Mouse (Mus musculus) heart, adult 18-20 months (tissue): ENCODE measurements at regions not wholly inside any gene's neighbourhood (a gene's known extent, or its start where the extent isn't known, plus 50 kb on each side); places are given as distances from the start of the nearest gene placed in this dataset.
"Not testable (repeated sequence)": the region's sequence is repeated elsewhere in the genome, so short reads cannot be mapped to it uniquely, and the experiment has no call there.

Source experiments
- DNase-seq, 2 experiments: peaks; one replicate each; pipeline ENCODE4 v3.0.0; 2021 to 2022; ENCODE audit warnings: mixed read lengths in 1 of 2

DNA sequence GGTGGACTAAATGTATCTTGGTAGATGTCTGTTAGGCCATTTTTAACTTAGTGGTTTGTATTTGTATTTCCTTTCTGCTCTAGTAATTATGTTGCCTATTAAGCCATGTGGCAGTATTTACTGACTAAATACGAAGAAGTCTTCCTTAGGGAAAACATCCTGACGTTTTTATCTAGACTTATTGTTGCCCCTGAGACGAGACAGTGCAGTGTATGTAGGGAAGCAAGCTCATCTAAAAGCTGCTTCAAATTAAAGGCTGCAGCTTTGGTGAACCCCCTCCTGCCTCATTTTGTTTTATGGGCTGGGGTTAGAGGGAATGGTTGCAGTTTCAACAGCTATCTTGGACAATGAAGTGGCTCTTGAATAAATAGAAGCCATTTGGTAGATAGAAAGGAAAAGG is 54.6 kb upstream of the C1galt1 start:
- no peak for DNase-seq

- no peak for DNase-seq
These were observed 55.6 kb upstream of the C1galt1 start for GRCm38 (mm10) chr6:7789071-7789470.

DNA sequence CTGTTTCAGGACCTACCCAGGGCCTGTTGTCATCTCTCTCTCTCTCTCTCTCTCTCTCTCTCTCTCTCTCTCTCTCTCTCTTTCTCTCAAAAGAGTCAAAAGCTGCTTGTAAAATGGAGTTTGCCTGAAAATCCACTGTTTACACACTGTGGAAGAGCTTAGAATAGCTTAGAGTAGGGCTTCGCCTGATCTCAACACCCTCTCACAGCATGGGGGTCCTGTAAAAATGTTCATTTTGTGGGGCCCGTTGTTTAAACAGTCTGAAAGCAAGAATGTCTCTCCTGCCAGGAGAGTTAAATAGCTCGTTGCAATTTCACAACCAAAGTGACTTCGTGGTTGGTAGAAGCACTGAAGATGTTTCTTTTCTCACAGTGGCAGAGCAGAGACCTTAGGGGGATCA is 59.2 kb upstream of the C1galt1 start:
- DNase-seq: no peak

DNA sequence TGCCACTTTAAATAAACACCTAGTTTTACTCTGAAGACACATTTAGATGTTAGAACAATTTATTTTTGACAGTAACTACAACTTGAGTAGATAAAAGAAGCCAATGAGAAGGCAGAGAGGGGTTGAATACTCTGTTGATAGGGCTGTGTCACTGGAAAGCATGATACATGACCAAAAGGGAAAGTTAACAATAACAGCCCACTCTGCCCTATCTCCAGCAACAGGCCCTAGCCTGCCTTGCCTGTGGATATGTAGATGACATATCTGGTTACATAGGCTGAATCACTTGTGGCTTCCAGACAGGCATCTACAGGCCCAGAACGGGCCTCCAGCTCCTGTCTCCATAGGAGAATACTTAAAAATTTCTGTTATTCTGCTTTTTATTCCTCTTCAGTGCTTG is 61.6 kb upstream of the C1galt1 start:
- DNase-seq: no peak

DNA sequence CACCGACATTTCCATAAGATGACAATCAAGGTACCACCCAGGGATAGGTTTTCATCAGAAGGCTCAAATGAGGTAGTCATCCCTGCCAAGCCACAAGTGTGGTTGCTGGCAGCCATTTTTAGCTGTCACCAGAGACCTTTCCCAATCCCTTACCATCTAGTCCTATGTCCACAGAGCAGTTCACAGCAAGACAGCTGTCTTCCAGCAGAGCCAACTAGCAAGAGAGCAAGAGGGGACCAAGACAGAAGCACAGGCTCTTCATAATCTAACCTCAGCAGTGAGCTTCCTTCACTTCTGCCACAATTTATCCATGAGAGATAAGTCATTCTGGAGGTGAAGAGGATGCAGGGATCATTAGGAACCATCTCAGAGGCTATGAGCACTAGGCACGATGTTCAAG is 64.7 kb upstream of the C1galt1 start:
- DNase-seq: no peak

DNA sequence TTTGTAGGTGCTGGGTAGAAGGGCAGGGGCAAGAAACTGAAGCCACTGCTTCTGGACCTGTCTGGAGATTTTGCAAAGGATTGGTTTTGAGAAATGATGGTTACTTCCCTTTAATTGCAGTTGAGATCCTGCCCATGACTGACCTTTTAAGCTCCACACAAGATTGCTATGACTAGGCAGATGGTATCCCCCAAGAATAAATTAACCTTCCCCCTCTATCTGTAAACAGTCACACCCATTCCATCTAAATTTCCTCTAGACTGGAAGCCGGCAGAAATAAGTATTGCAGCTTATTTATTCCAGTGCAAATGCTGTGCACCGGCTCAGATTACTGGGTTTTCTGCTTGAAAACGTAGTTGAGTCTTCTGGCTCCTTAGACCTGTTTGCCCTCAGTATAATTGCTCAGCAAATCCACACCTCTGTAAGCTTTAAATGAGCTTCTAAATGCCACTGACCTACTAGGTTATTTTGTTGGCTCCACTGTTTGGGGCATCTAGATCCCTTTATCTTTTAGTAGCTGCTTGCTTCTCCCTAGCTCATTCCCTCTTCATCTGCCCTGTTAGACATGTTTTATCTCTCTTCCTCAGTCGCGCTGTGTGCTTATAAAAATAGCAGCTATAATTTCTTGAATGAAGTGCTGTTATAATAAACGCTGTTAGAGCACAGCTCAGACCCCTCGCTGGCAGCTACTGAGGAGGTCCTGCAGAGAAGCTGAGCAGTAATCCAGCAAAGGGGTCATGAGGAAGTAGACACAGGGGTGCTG is 65.8 kb upstream of the C1galt1 start:
- DNase-seq: no peak

DNA sequence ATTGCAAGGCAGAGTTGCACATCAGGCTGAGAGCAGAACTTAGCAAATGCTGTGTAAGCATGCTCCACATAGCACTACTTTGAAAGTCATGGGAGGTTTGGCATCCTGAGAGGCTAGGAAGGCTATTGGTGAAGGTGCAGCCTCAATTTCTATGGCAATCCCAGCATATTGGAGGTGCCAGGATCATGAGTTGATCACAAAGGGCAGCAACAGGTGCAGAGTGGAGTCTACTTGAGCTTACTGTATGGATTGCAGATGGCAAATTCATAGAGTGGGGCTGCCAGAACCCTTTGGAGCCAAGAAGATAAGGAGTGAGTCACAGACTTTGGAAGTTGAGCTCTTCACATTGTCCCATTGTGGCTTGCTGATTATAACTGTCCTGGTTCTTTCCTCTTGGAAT is 75.4 kb upstream of the Asns start:
- DNase-seq: peak; percentile 13 to 29

GRCm38 (mm10) chr6:7767631-7768030 is 74.6 kb upstream of the Asns start:
- DNase-seq: no peak

DNA sequence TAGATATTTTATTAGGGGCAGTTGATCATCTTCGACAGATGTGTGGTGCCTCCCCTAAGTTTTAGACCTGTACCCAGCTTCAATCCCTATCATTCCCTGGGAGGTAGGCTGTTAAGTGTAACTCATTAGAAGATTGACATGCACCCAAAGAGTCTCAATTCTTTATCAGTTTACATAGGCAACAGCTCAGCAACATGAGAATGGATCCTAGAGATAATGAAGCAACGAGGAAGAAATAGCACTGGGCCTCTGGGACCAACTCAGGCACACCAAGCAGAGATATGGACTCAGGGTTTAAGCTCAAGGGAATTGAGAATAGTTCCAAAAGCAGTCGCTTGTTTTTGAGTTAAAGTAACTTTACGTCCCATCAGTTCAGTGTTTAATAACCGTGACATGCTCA is 66.3 kb upstream of the Asns start:
- no peak for DNase-seq

GRCm38 (mm10) chr6:7753895-7754294 is 60.8 kb upstream of the Asns start:
- no peak for DNase-seq

DNA sequence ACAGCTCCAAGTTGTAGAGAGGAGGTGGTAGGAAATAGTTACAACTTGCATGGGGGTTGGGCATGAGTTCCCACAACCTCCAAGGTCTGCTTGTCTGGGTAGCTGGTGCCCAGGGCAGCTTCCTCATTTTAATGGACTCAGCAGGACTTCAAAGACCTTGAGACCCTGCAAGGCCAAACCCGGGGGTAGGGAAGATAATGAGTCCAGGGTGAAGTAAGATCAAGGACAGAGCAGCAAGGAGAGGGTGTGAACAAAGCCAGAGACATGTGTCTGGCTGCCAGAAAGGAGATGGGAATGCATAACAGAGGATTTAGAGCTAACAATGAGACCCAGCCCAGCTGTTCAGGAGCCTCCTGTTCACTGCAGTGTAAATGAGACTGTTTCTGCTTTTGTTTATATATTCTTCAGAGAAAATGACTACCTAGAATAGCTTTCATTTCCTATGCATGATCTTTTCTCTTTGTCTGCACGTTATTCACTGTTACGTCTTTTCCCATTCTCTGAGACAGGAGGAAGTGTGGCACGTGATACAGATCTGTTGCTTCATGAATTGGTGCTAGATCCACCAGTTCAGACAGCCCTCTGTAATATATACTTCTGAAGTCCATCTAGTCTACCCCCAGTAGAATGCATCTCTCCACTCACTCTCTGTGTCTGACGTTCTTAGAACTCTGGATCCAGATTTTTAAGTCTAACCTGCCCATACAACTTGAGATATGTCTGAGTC is 60.0 kb upstream of the Asns start:
- DNase-seq: no peak

- no peak for DNase-seq
These were observed 55.5 kb upstream of the Asns start for GRCm38 (mm10) chr6:7748536-7748935.

DNA sequence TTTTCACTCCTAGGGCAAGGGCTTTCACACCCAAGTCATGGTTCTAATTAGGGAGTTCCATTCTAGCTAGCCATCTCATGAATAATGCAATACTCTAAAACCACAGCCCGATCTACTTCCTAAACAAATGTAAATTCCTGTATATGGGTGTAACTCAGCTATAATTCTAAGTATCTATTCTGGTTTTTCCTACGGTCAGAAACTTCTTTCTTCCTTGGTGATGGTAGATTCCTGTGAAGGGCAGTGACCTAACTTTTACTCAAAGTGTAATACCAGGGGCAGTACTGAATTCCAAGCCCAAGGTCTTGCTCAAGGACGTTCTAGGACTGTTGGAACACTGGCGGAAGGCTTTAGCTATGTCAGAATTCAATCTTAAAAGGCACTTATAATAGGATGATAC is 51.2 kb upstream of the Asns start:
- not testable (repeated sequence) for DNase-seq
